Mouse (Mus musculus) thymus, postnatal 0 days (tissue): ENCODE results near the gene Bcl2l14. TPM values are rescaled to one million over a fixed set of nuclear protein-coding genes. Genes with fewer than 3 reads are reported as not detected.

Experiments used
- DNase-seq: peaks from one replicate; pipeline ENCODE4 v3.0.0-alpha.2; 2015; ENCODE audit warnings: low spot score
- polyA plus RNA-seq: library from polyadenylated mRNA; unstranded; fragments of >200 nt; fragmentation: Nextera tagmentation; extraction: Ambion mirVana; gene quantifications from 2 replicates; pipeline ENCODE4 v1.2.1, GENCODE M21; 2015

Gene Bcl2l14
- polyA plus RNA-seq, 1 experiment from 2014 or later = 13.9 TPM

GRCm38 (mm10) chr6:134442219-134442618, 46.1 kb downstream of the Bcl2l14 start:
- DNase-seq = no peak

GRCm38 (mm10) chr6:134443198-134443904, 47.2 kb downstream of the Bcl2l14 start:
- DNase-seq = no peak

- DNase-seq = no peak
Measured at GRCm38 (mm10) chr6:134443925-134444324, 47.8 kb downstream of the Bcl2l14 start.

- DNase-seq = no peak
Measured at GRCm38 (mm10) chr6:134448451-134448850, 52.3 kb downstream of the Bcl2l14 start.

- no peak for DNase-seq
Measured at GRCm38 (mm10) chr6:134449958-134450357, 53.8 kb downstream of the Bcl2l14 start.

- DNase-seq = no peak
Measured at GRCm38 (mm10) chr6:134450661-134451119, 54.6 kb downstream of the Bcl2l14 start.

GRCm38 (mm10) chr6:134454093-134454492, 58.0 kb downstream of the Bcl2l14 start:
- peak; percentile 11 for DNase-seq

- no peak for DNase-seq
Measured at GRCm38 (mm10) chr6:134458376-134458775, 62.3 kb downstream of the Bcl2l14 start.

GRCm38 (mm10) chr6:134461175-134461574, 65.1 kb downstream of the Bcl2l14 start:
- no peak for DNase-seq

GRCm38 (mm10) chr6:134466671-134467229, 70.6 kb downstream of the Bcl2l14 start:
- no peak for DNase-seq

- no peak for DNase-seq
Measured at GRCm38 (mm10) chr6:134469297-134469696, 73.2 kb downstream of the Bcl2l14 start.

GRCm38 (mm10) chr6:134470857-134471256, 74.7 kb downstream of the Bcl2l14 start:
- DNase-seq = no peak

GRCm38 (mm10) chr6:134473143-134473561, 77.0 kb downstream of the Bcl2l14 start:
- DNase-seq = no peak

GRCm38 (mm10) chr6:134479481-134479880, 83.4 kb downstream of the Bcl2l14 start:
- DNase-seq = no peak

- no peak for DNase-seq
Measured at GRCm38 (mm10) chr6:134486318-134486717, 90.2 kb downstream of the Bcl2l14 start.

Other genes with a start within 250 kb of the Bcl2l14 start
- gene Lrp6, start 170.6 kb downstream of the Bcl2l14 start, polyA plus RNA-seq = 20.0 and 22.0 TPM in 2 replicates
- 3.4 and 3.8 TPM in 2 replicates for gene Mansc1, start 236.2 kb downstream of the Bcl2l14 start, polyA plus RNA-seq
- 27.1 and 27.6 TPM in 2 replicates for gene Borcs5, start 243.2 kb downstream of the Bcl2l14 start, polyA plus RNA-seq